Mouse (Mus musculus) intestine, postnatal 0 days (tissue): ENCODE results near the gene Map4k1. TPM values are rescaled to one million over a fixed set of nuclear protein-coding genes. Genes with fewer than 3 reads are reported as not detected.

Experiments
- ATAC-seq: fragments of 200-750 bp; cut with Nextera tagmentation; 2 replicates; pipeline ENCODE4 v1.8.0; 2017; ENCODE audit warnings: mild to moderate bottlenecking, moderate TSS enrichment, moderate library complexity
- H3K27ac ChIP-seq: fragments of 300-500 bp; sonication (generic); 2 replicates; pipeline ENCODE4 v1.5.1; 2014; ENCODE audit warnings: mild to moderate bottlenecking, low read depth, low read length, moderate library complexity
- H3K27me3 ChIP-seq: fragments of 300-500 bp; sonication (generic); replicated peaks from 2 replicates; pipeline ENCODE4 v1.6.1; 2014; ENCODE audit warnings: low read length, mixed read lengths; ENCODE audit not compliant: control insufficient read depth, insufficient read depth
- H3K36me3 ChIP-seq: fragments of 300-500 bp; sonication (generic); 2 replicates; pipeline ENCODE4 v1.6.1; 2014; ENCODE audit warnings: mild to moderate bottlenecking, moderate library complexity; ENCODE audit not compliant: control insufficient read depth, insufficient read depth
- H3K4me1 ChIP-seq: fragments of 300-500 bp; sonication (generic); replicated peaks from 2 replicates; pipeline ENCODE4 v1.6.1; 2014; ENCODE audit warnings: antibody characterized with exemption, low read length, mixed read lengths; ENCODE audit not compliant: control insufficient read depth, insufficient read depth
- H3K4me2 ChIP-seq: fragments of 300-500 bp; sonication (generic); replicated peaks from 2 replicates; pipeline ENCODE4 v1.6.1; 2014; ENCODE audit warnings: low read depth, mild to moderate bottlenecking, moderate library complexity
- H3K4me3 ChIP-seq: fragments of 300-500 bp; sonication (generic); 2 replicates; pipeline ENCODE4 v1.5.1; 2014; ENCODE audit warnings: low read depth, low read length
- H3K9ac ChIP-seq: fragments of 300-500 bp; sonication (generic); 2 replicates; pipeline ENCODE4 v1.6.1; 2014; ENCODE audit warnings: mild to moderate bottlenecking, low read depth, low read length
- H3K9me3 ChIP-seq: fragments of 300-500 bp; sonication (generic); 2 replicates; pipeline ENCODE4 v1.6.1; 2016; ENCODE audit warnings: mixed run types; ENCODE audit not compliant: control insufficient read depth
- CTCF ChIP-seq: sonication (generic); IDR thresholded peaks from 2 replicates; pipeline ENCODE4 v1.5.1; 2016; ENCODE audit warnings: low read depth, mild to moderate bottlenecking, control low read depth, antibody characterized with exemption, moderate library complexity
- WGBS: fragments of 180-500 bp; shearing (Covaris S2); extraction: QIAGEN DNeasy Blood & Tissue Kit; methylation state at CpG from one replicate; pipeline ENCODE4 v1.1.7; 2014; 5-methylcytosine and 5-hydroxymethylcytosine counted together
- polyA plus RNA-seq: library from polyadenylated mRNA; unstranded; fragments of >200 nt; fragmentation: Nextera tagmentation; extraction: Ambion mirVana; gene quantifications from 2 replicates; pipeline ENCODE4 v1.2.1, GENCODE M21; 2015

Map4k1 gene
- polyA plus RNA-seq, 1 experiment from 2014 or later = 1.6 TPM

GRCm38 (mm10) chr7:28945416-28946270, 36.2 kb upstream of the Map4k1 start:
- H3K9ac ChIP-seq = peak overlapping the region; percentile 22; the same call in 1 of the 2 replicates
- peak overlapping the region; percentile 55 for H3K27ac ChIP-seq

GRCm38 (mm10) chr7:28946271-28946610, 35.6 kb upstream of the Map4k1 start:
- 24% methylated on average over 1 of the region's 1 CpGs for WGBS
- Histone ChIP-seq H3K27me3 (no peaks in the 10 kb centered on the region), H3K4me1 (peaks cover 28% of the 10 kb centered on the region), H3K9ac (peak overlapping the region; percentile 22; the same call in 1 of the 2 replicates), H3K4me2 (no peak overlapping the region), H3K4me3 (no peak overlapping the region), H3K36me3 (peaks cover 18% of the 10 kb centered on the region), H3K27ac (peak overlapping the region; percentile 55), H3K9me3 (no peaks in the 10 kb centered on the region)
- ATAC-seq = no peak
- no peak for TF ChIP-seq CTCF

More at GRCm38 (mm10) chr7:28945416-28946270, 36.2 kb upstream of the Map4k1 start:
- Histone ChIP-seq H3K9me3 (no peaks in the 10 kb centered on the region), H3K4me2 (peak overlapping the region; percentile 27; the same call in 1 of the 2 replicates), H3K27me3 (no peaks in the 10 kb centered on the region), H3K36me3 (peaks cover 18% of the 10 kb centered on the region), H3K4me1 (peaks cover 29% of the 10 kb centered on the region), H3K4me3 (no peak overlapping the region)
- TF ChIP-seq CTCF = no peak
- no peak for ATAC-seq
- 35% methylated on average over 10 of the region's 10 CpGs for WGBS

GRCm38 (mm10) chr7:28948746-28949145, 33.1 kb upstream of the Map4k1 start:
- H3K36me3 ChIP-seq = peaks cover 12% of the 10 kb centered on the region
- H3K27ac ChIP-seq = peak overlapping the region; percentile 77; the same call in 1 of the 2 replicates
- WGBS = 77% methylated on average over 7 of the region's 7 CpGs
- H3K9ac ChIP-seq = no peak overlapping the region
- no peaks in the 10 kb centered on the region for H3K9me3 ChIP-seq
- ATAC-seq = no peak
- TF ChIP-seq CTCF = no peak
- peak overlapping the region; percentile 11; the same call in 1 of the 2 replicates for H3K4me2 ChIP-seq
- no peak overlapping the region for H3K4me3 ChIP-seq
- no peaks in the 10 kb centered on the region for H3K27me3 ChIP-seq
- H3K4me1 ChIP-seq = peaks cover 31% of the 10 kb centered on the region

GRCm38 (mm10) chr7:28949298-28949697, 32.6 kb upstream of the Map4k1 start:
- no peak for TF ChIP-seq CTCF
- no peak for ATAC-seq
- Histone ChIP-seq H3K27me3 (no peaks in the 10 kb centered on the region), H3K27ac (peak overlapping the region; percentile 77), H3K9ac (peak overlapping the region; percentile 17; the same call in 1 of the 2 replicates), H3K36me3 (peaks cover 11% of the 10 kb centered on the region), H3K4me1 (peaks cover 36% of the 10 kb centered on the region), H3K4me2 (no peak overlapping the region; the same call in 1 of the 2 replicates), H3K4me3 (no peak overlapping the region), H3K9me3 (no peaks in the 10 kb centered on the region)
- 44% methylated on average over 2 of the region's 2 CpGs for WGBS

- ATAC-seq = peak; percentile 63
- H3K4me1 ChIP-seq = peaks cover 33% of the 10 kb centered on the region
- 34% methylated on average over 10 of the region's 10 CpGs for WGBS
- no peak overlapping the region for H3K4me3 ChIP-seq
- no peak for TF ChIP-seq CTCF
- peaks cover 8% of the 10 kb centered on the region for H3K36me3 ChIP-seq
- peak overlapping the region; percentile 77 for H3K27ac ChIP-seq
- no peaks in the 10 kb centered on the region for H3K27me3 ChIP-seq
- peak overlapping the region; percentile 31 for H3K4me2 ChIP-seq
- H3K9ac ChIP-seq = no peak overlapping the region
- H3K9me3 ChIP-seq = no peaks in the 10 kb centered on the region
Measured at GRCm38 (mm10) chr7:28950346-28951037, 31.4 kb upstream of the Map4k1 start.

- no peak for TF ChIP-seq CTCF
- Histone ChIP-seq H3K27ac (peak overlapping the region; percentile 77), H3K4me2 (no peak overlapping the region; the same call in 1 of the 2 replicates), H3K9ac (no peak overlapping the region), H3K4me1 (peaks cover 40% of the 10 kb centered on the region), H3K36me3 (peaks cover 6% of the 10 kb centered on the region), H3K27me3 (no peaks in the 10 kb centered on the region), H3K9me3 (no peaks in the 10 kb centered on the region), H3K4me3 (no peak overlapping the region)
- WGBS = 62% methylated on average over 2 of the region's 2 CpGs
- no peak for ATAC-seq
Measured at GRCm38 (mm10) chr7:28951764-28952163, 30.1 kb upstream of the Map4k1 start.
